Mouse (Mus musculus): ENCODE measurements around the gene Mageb16. TPM values are rescaled to one million over a fixed set of nuclear protein-coding genes. Genes with fewer than 3 reads are reported as not detected.
A peak's percentile ranks its signal among the peaks of the same experiment; 100 is the strongest.

The Mageb16 gene
- total RNA-seq (2021) (not detected), polyA plus RNA-seq (2012; rRNA removed) (not detected in 2 replicates)
- long read RNA-seq, result 0 reads

DNA sequence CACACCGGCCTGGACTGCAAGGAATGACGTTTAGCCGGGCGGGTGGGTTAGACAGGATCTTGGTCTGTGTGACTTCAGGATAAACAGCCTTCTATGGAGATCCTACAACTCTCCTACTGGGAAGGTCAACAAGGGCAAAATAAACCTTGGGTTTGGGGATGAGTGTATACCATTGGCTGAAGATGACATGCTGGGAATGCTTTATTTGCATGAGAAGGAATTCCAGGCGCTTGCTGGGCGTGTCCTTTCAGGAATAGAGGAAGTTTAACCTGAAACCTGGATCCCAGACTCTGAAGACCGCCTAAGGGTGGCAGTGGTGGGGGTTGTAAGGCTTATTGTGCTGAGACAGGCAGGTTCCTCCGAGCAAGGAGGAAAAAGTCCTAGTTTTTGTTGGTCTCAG lies at the start of gene Mageb16:
Gene Mageb16, minus strand, starts transcription at position 25 of the 400 bp plus-strand sequence.
- DNase-seq, result no peak

DNA sequence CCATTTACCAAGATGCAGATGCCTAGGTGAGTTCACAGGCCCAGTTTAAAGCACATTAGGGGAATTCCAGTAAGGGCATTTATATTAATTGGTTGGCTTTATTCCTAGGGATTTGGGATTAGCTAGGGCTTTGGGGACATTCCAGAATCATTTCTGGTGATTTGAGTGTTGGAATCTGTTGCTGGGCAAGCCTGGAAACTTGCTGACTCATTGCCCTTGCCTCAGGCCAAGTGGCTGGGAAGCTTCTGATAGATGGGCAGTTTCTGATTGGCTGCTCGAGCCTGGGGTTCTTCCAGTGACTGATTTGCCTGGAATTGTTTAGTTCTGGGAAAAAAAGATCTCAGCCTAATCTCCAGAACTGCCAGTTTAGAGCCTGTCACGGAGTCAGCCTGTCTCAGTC lies 20.1 kb downstream of the Mageb16 start:
- peak; percentile 63 for DNase-seq

DNA sequence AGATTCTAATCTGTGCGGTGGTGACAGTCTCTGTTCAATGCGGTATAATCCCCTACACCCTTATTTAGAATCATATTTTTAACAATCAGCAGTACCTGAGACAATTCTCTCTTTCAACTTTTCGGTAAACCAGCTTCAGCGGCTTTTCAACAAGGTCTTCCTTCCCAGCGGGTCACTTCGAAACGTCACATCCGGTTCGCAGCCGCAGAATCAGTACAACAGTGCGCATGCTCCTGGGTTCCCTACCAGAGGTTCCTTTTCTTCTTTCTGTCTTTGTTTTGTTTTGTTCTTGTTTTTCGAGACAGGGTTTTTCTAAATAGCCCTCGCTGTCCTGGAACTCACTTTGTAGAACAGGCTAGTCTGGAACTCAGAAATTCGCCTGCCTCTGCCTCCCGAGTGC lies 35.8 kb downstream of the Mageb16 start:
- no peak for DNase-seq

DNA sequence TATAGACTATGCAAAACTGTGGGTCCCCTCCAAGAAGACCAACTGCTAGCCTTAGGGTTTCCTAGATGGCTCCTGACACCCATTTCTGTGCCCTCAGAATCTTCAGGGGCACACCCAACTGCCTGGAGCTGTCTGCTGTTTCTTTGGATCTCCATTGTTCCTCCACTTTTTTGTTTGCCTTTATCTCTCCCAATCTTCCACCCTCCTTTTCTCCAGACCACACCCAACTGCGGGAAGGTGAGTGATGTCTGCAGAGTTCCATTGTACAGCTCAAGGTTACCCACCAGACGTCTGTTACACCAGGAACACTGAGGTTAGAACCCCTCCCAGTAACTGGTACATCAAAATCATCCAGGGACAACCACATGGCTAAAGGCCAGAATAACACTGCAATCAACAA lies 64.8 kb downstream of the Mageb16 start:
- DNase-seq, result no peak

Other genes starting within 250 kb of the Mageb16 start
- under 1 TPM; 0.17 to 0.59 TPM for gene Gm7173, start 154.2 kb downstream of the Mageb16 start, total RNA-seq (2021)
- gene Gm7173, start 154.2 kb downstream of the Mageb16 start, polyA plus RNA-seq (2012; rRNA removed), result 0.04 TPM in 1 of 2 replicates, not detected in the other